Mouse (Mus musculus): Measurements from ENCODE around the gene Cers6. TPM values are rescaled to one million over a fixed set of nuclear protein-coding genes. Genes with fewer than 3 reads are reported as not detected.
A peak's percentile ranks its signal among the peaks of the same experiment; 100 is the strongest.

Gene Cers6
- 26.8 and 27.8 TPM in 2 replicates for polyA plus RNA-seq (2014; fragmentation: Nextera tagmentation; extraction: Ambion mirVana)

DNA sequence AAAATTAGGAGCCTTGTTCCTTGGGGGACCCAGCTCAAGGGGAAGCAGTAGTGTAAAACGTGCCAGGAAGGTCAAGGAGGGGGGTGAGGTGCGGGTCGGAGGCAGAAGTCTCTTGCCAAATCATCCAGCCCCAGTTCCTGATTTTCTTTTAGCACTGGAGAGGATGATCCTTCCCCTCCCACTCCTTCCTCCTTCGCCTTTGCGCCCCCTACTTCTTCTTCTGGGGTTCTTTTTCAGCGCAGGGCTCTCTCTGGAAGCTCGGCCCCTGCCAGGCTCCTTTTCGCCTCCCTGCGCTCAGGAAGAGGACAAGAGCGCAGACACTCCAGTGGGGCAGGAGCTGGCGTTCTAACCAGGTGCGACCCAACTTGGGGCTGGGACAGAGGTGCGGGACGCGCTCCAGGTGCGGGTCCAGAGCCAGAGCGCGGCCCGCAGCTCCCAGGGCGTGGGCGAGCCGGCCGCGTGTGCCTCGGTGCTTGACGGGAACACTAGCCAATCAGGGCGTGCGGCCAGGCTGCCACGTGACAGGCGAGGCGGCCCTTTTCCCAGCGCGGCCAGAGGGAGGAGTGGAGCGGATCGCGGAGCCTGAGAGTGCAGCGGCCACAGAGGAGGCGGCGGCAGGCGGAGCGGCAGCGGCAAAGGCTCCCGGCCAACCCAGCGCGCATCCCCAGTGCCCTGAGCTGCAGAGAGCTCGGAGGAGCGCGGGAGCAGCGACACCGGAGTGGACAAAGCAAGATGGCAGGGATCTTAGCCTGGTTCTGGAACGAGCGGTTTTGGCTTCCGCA, at the start of gene Cers6:
TSS of gene Cers6 (plus strand) at position 538 of the 782 bp plus-strand sequence.
- DNase-seq (ENCODE audit: low spot score) = peak; percentile 96
- no peaks in the 10 kb centered on the region for H3K36me3 ChIP-seq (ENCODE audit: control insufficient read depth, insufficient read depth, low read length)
- H3K9me3 ChIP-seq (ENCODE audit: control insufficient read depth, low read length) = no peaks in the 10 kb centered on the region
- peak within 1 kb of the TSS; percentile 61; the same call in 1 of the 2 replicates for H3K27ac ChIP-seq (replicated peaks; ENCODE audit: low read depth, low read length)
- WGBS = under 1% methylated on average over 53 of the region's 53 CpGs
- peak within 1 kb of the TSS; percentile 86 for H3K4me3 ChIP-seq (ENCODE audit: low read depth, low read length)
- H3K27me3 ChIP-seq (ENCODE audit: control insufficient read depth, insufficient read depth, low read length) = no peaks in the 10 kb centered on the region
- ATAC-seq (ENCODE audit: insufficient number of reproducible peaks, low FRiP score, low TSS enrichment, low read depth) = peak; percentile 98
- no peaks in the 10 kb centered on the region for H3K4me1 ChIP-seq (ENCODE audit: control insufficient read depth, insufficient read depth, low read length)
- peak within 1 kb of the TSS; percentile 82 for H3K4me2 ChIP-seq (ENCODE audit: low read depth, severe bottlenecking)
- peak within 1 kb of the TSS; percentile 88 for H3K9ac ChIP-seq (ENCODE audit: low read length)

GRCm38 (mm10) chr2:68814409-68814808, 46.8 kb upstream of the Cers6 start:
- DNase-seq (ENCODE audit: low spot score) (no peak), ATAC-seq (ENCODE audit: insufficient number of reproducible peaks, low FRiP score, low TSS enrichment, low read depth) (no peak)
- no peaks in the 10 kb centered on the region for H3K27me3 ChIP-seq (ENCODE audit: control insufficient read depth, insufficient read depth, low read length)
- H3K9ac ChIP-seq (ENCODE audit: low read length) = no peak overlapping the region
- H3K36me3 ChIP-seq (ENCODE audit: control insufficient read depth, insufficient read depth, low read length) = no peaks in the 10 kb centered on the region
- no peaks in the 10 kb centered on the region for H3K9me3 ChIP-seq (ENCODE audit: control insufficient read depth, low read length)
- H3K4me2 ChIP-seq (ENCODE audit: low read depth, severe bottlenecking) = no peak overlapping the region
- no peak overlapping the region for H3K4me3 ChIP-seq (ENCODE audit: low read depth, low read length)
- 77% methylated on average over 2 of the region's 2 CpGs for WGBS
- no peak overlapping the region for H3K27ac ChIP-seq (replicated peaks; ENCODE audit: low read depth, low read length)
- no peaks in the 10 kb centered on the region for H3K4me1 ChIP-seq (ENCODE audit: control insufficient read depth, insufficient read depth, low read length)

DNA sequence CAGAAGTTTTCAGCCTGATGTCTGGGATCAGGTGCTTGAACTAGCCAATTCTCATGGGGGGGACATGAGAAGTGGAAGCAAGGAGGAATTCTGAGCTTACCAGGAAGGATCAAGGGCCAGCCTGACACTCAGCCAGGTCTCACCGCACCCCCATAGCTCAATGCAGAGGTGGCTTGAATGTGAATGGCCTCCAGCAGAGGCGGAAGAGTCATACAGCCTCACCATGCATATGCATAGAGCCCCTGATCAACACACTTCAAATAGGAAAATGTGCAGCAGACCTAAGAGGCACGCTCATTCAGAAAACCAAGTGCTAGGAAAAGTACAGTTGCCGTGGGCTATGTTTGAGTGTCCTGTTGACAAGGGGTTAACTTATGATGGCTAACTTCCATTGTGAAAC, 42.2 kb upstream of the Cers6 start:
- H3K27me3 ChIP-seq (ENCODE audit: control insufficient read depth, insufficient read depth, low read length) = no peaks in the 10 kb centered on the region
- no peak overlapping the region for H3K4me3 ChIP-seq (ENCODE audit: low read depth, low read length)
- H3K4me2 ChIP-seq (ENCODE audit: low read depth, severe bottlenecking) = no peak overlapping the region
- no peak for DNase-seq (ENCODE audit: low spot score)
- H3K27ac ChIP-seq (replicated peaks; ENCODE audit: low read depth, low read length) = no peak overlapping the region
- H3K9ac ChIP-seq (ENCODE audit: low read length) = no peak overlapping the region
- no peaks in the 10 kb centered on the region for H3K4me1 ChIP-seq (ENCODE audit: control insufficient read depth, insufficient read depth, low read length)
- 86% methylated on average over 4 of the region's 4 CpGs for WGBS
- ATAC-seq (ENCODE audit: insufficient number of reproducible peaks, low FRiP score, low TSS enrichment, low read depth) = no peak
- H3K36me3 ChIP-seq (ENCODE audit: control insufficient read depth, insufficient read depth, low read length) = no peaks in the 10 kb centered on the region
- H3K9me3 ChIP-seq (ENCODE audit: control insufficient read depth, low read length) = no peaks in the 10 kb centered on the region

DNA sequence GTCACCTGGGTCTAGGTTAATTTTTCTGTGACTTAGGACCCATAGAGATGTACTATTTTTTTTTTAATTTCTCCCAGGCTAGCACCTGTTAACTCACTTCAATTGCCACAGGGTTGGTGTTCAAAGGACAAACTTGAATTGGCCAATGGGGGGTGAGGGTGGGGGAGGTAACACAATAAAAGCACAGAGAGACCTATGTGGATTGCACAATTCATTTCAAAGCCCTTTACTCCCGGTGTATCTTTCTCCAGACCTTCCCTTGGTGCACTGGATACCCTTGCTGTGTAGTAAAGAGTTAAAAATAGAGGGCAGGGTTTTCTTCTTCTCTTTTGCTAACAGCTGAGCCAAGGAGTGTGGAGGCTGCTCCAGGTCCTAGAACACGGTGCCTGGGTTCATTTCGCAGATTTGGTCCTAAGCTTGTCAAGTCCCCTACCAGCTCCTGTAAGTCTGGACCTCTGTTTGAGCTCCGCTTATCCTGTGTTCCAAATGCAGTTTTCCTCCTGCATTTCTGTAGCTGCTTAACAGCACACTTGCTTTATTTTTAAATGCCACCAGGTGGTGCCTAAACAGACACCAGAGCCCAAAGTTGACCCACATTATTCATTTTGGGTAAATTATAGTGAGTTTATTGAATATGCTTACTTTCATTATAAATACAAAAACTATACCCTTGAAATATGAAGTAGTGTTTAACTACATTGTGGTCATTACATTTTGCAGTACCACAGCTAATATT, 38.9 kb upstream of the Cers6 start:
- 74% methylated on average over 4 of the region's 4 CpGs for WGBS
- no peaks in the 10 kb centered on the region for H3K4me1 ChIP-seq (ENCODE audit: control insufficient read depth, insufficient read depth, low read length)
- no peak overlapping the region for H3K27ac ChIP-seq (replicated peaks; ENCODE audit: low read depth, low read length)
- no peaks in the 10 kb centered on the region for H3K9me3 ChIP-seq (ENCODE audit: control insufficient read depth, low read length)
- H3K27me3 ChIP-seq (ENCODE audit: control insufficient read depth, insufficient read depth, low read length) = no peaks in the 10 kb centered on the region
- H3K9ac ChIP-seq (ENCODE audit: low read length) = no peak overlapping the region
- DNase-seq (ENCODE audit: low spot score) (no peak), ATAC-seq (ENCODE audit: insufficient number of reproducible peaks, low FRiP score, low TSS enrichment, low read depth) (no peak)
- no peak overlapping the region for H3K4me3 ChIP-seq (ENCODE audit: low read depth, low read length)
- H3K4me2 ChIP-seq (ENCODE audit: low read depth, severe bottlenecking) = no peak overlapping the region
- no peaks in the 10 kb centered on the region for H3K36me3 ChIP-seq (ENCODE audit: control insufficient read depth, insufficient read depth, low read length)

DNA sequence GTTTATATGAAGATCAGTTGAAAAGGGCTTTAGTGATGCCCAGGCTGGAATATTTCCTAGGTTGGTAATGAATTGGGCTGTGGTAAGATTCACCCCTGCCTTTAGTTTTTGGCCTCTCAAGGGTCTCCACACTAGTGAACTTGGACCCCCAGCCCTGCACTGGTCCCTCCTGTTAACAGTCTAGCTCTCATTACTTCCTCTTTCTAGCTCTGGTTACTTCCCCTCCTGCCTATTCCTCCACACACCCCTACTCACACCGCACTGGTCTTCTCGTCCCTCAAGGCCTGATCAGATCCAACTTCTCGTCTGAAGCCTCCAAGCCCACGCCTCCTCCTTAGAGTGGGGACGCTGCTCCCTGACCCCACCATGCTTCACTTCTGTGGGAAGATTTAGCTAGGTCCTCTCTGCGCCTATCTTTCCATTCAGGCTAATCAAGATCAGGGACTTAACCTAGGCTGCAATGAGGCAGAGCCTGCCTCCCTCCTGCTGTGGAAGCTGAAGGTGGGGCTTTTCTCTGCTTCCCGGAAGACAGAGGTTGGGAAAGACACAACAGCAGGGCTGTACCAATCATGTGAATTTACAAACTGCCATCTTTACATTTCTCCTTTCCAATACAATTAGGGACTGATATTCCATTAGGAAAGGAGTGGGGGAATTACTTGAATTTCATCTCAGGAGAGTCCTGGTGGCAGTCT, 35.8 kb upstream of the Cers6 start:
- no peak for ATAC-seq (ENCODE audit: insufficient number of reproducible peaks, low FRiP score, low TSS enrichment, low read depth)

GRCm38 (mm10) chr2:68843330-68843729, 17.9 kb upstream of the Cers6 start:
- Histone ChIP-seq H3K9me3 (ENCODE audit: control insufficient read depth, low read length) (no peaks in the 10 kb centered on the region), H3K4me1 (ENCODE audit: control insufficient read depth, insufficient read depth, low read length) (no peaks in the 10 kb centered on the region), H3K4me2 (ENCODE audit: low read depth, severe bottlenecking) (no peak overlapping the region), H3K4me3 (ENCODE audit: low read depth, low read length) (no peak overlapping the region), H3K27ac (replicated peaks; ENCODE audit: low read depth, low read length) (no peak overlapping the region), H3K36me3 (ENCODE audit: control insufficient read depth, insufficient read depth, low read length) (no peaks in the 10 kb centered on the region), H3K9ac (ENCODE audit: low read length) (no peak overlapping the region), H3K27me3 (ENCODE audit: control insufficient read depth, insufficient read depth, low read length) (no peaks in the 10 kb centered on the region)
- DNase-seq (ENCODE audit: low spot score) = no peak
- no peak for ATAC-seq (ENCODE audit: insufficient number of reproducible peaks, low FRiP score, low TSS enrichment, low read depth)
- WGBS = 90% methylated on average over 5 of the region's 5 CpGs

More for the DNA sequence above, 35.8 kb upstream of the Cers6 start:
- H3K4me1 ChIP-seq (ENCODE audit: control insufficient read depth, insufficient read depth, low read length) = no peaks in the 10 kb centered on the region
- WGBS = 61% methylated on average over 7 of the region's 7 CpGs
- H3K27me3 ChIP-seq (ENCODE audit: control insufficient read depth, insufficient read depth, low read length) = no peaks in the 10 kb centered on the region
- H3K4me2 ChIP-seq (ENCODE audit: low read depth, severe bottlenecking) = no peak overlapping the region
- no peaks in the 10 kb centered on the region for H3K9me3 ChIP-seq (ENCODE audit: control insufficient read depth, low read length)
- H3K36me3 ChIP-seq (ENCODE audit: control insufficient read depth, insufficient read depth, low read length) = no peaks in the 10 kb centered on the region
- no peak for DNase-seq (ENCODE audit: low spot score)
- no peak overlapping the region for H3K27ac ChIP-seq (replicated peaks; ENCODE audit: low read depth, low read length)
- no peak overlapping the region for H3K9ac ChIP-seq (ENCODE audit: low read length)
- no peak overlapping the region for H3K4me3 ChIP-seq (ENCODE audit: low read depth, low read length)

- Histone ChIP-seq H3K4me1 (ENCODE audit: control insufficient read depth, insufficient read depth, low read length) (no peaks in the 10 kb centered on the region), H3K4me3 (ENCODE audit: low read depth, low read length) (no peak overlapping the region), H3K9me3 (ENCODE audit: control insufficient read depth, low read length) (no peaks in the 10 kb centered on the region), H3K4me2 (ENCODE audit: low read depth, severe bottlenecking) (no peak overlapping the region), H3K36me3 (ENCODE audit: control insufficient read depth, insufficient read depth, low read length) (no peaks in the 10 kb centered on the region), H3K27me3 (ENCODE audit: control insufficient read depth, insufficient read depth, low read length) (no peaks in the 10 kb centered on the region), H3K9ac (ENCODE audit: low read length) (no peak overlapping the region), H3K27ac (replicated peaks; ENCODE audit: low read depth, low read length) (no peak overlapping the region)
- ATAC-seq (ENCODE audit: insufficient number of reproducible peaks, low FRiP score, low TSS enrichment, low read depth) (no peak), DNase-seq (ENCODE audit: low spot score) (no peak)
- 91% methylated on average over 2 of the region's 2 CpGs for WGBS
Observed at GRCm38 (mm10) chr2:68844530-68844929, 16.7 kb upstream of the Cers6 start.

- no peak overlapping the region for H3K27ac ChIP-seq (replicated peaks; ENCODE audit: low read depth, low read length)
- H3K9ac ChIP-seq (ENCODE audit: low read length) = no peak overlapping the region
- no peaks in the 10 kb centered on the region for H3K36me3 ChIP-seq (ENCODE audit: control insufficient read depth, insufficient read depth, low read length)
- H3K4me2 ChIP-seq (ENCODE audit: low read depth, severe bottlenecking) = no peak overlapping the region
- no peak overlapping the region for H3K4me3 ChIP-seq (ENCODE audit: low read depth, low read length)
- H3K9me3 ChIP-seq (ENCODE audit: control insufficient read depth, low read length) = no peaks in the 10 kb centered on the region
- DNase-seq (ENCODE audit: low spot score) = no peak
- 87% methylated on average over 13 of the region's 13 CpGs for WGBS
- H3K4me1 ChIP-seq (ENCODE audit: control insufficient read depth, insufficient read depth, low read length) = no peaks in the 10 kb centered on the region
- H3K27me3 ChIP-seq (ENCODE audit: control insufficient read depth, insufficient read depth, low read length) = no peaks in the 10 kb centered on the region
- no peak for ATAC-seq (ENCODE audit: insufficient number of reproducible peaks, low FRiP score, low TSS enrichment, low read depth)
Observed at GRCm38 (mm10) chr2:68845002-68845740, 16.1 kb upstream of the Cers6 start.

Data from limb, embryonic 11.5 days (tissue).